Mouse (Mus musculus): ENCODE measurements around the gene Cks1brt.

Cks1brt gene

GRCm38 (mm10) chr8:85151624-85152023 lies at the start of gene Cks1brt:
Gene Cks1brt, plus strand, starts transcription at chr8:85151924.
- no peak for TF ChIP-seq GATA4 (IDR thresholded peaks at IDR 0.05; ENCODE audit: insufficient replicate concordance, low read length)

- no peak for TF ChIP-seq GATA4 (IDR thresholded peaks at IDR 0.05; ENCODE audit: insufficient replicate concordance, low read length)
Measured at GRCm38 (mm10) chr8:85113241-85113640, 38.5 kb upstream of the Cks1brt start.

- no peak for TF ChIP-seq GATA4 (IDR thresholded peaks at IDR 0.05; ENCODE audit: insufficient replicate concordance, low read length)
Measured at GRCm38 (mm10) chr8:85115501-85115900, 36.2 kb upstream of the Cks1brt start.

- no peak for TF ChIP-seq GATA4 (IDR thresholded peaks at IDR 0.05; ENCODE audit: insufficient replicate concordance, low read length)
Measured at GRCm38 (mm10) chr8:85116984-85117383, 34.7 kb upstream of the Cks1brt start.

- no peak for TF ChIP-seq GATA4 (IDR thresholded peaks at IDR 0.05; ENCODE audit: insufficient replicate concordance, low read length)
Measured at GRCm38 (mm10) chr8:85119052-85119981, 32.4 kb upstream of the Cks1brt start.

- TF ChIP-seq GATA4 (IDR thresholded peaks at IDR 0.05; ENCODE audit: insufficient replicate concordance, low read length) = no peak
Measured at GRCm38 (mm10) chr8:85122995-85123394, 28.7 kb upstream of the Cks1brt start, which contains the start of gene Zfp791. Gene Zfp791, minus strand, starts transcription at chr8:85123095.

- no peak for TF ChIP-seq GATA4 (IDR thresholded peaks at IDR 0.05; ENCODE audit: insufficient replicate concordance, low read length)
Measured at GRCm38 (mm10) chr8:85123691-85124090, 28.0 kb upstream of the Cks1brt start.

GRCm38 (mm10) chr8:85132335-85132734 lies 19.4 kb upstream of the Cks1brt start:
- 0 out of 2 replicates have a peak, but pooled peaks have one; percentile 22 for TF ChIP-seq GATA4 (IDR thresholded peaks at IDR 0.05; ENCODE audit: insufficient replicate concordance, low read length)

GRCm38 (mm10) chr8:85142516-85142915 lies 9.2 kb upstream of the Cks1brt start:
- no peak for TF ChIP-seq GATA4 (IDR thresholded peaks at IDR 0.05; ENCODE audit: insufficient replicate concordance, low read length)

GRCm38 (mm10) chr8:85171291-85171690 lies 19.6 kb downstream of the Cks1brt start:
- TF ChIP-seq GATA4 (IDR thresholded peaks at IDR 0.05; ENCODE audit: insufficient replicate concordance, low read length) = no peak

GRCm38 (mm10) chr8:85175892-85176291 lies 24.2 kb downstream of the Cks1brt start:
- no peak for TF ChIP-seq GATA4 (IDR thresholded peaks at IDR 0.05; ENCODE audit: insufficient replicate concordance, low read length)

- TF ChIP-seq GATA4 (IDR thresholded peaks at IDR 0.05; ENCODE audit: insufficient replicate concordance, low read length) = no peak
Measured at GRCm38 (mm10) chr8:85192346-85192745, 40.6 kb downstream of the Cks1brt start.

- TF ChIP-seq GATA4 (IDR thresholded peaks at IDR 0.05; ENCODE audit: insufficient replicate concordance, low read length) = no peak
Measured at GRCm38 (mm10) chr8:85220220-85220619, 68.5 kb downstream of the Cks1brt start.

GRCm38 (mm10) chr8:85220992-85221391 lies 69.3 kb downstream of the Cks1brt start:
- TF ChIP-seq GATA4 (IDR thresholded peaks at IDR 0.05; ENCODE audit: insufficient replicate concordance, low read length) = peak; percentile 17; the same call in 1 of the 2 replicates
